Mouse (Mus musculus) kidney, embryonic 14.5 days (tissue): ENCODE measurements around the gene Znfx1. TPM values are rescaled to one million over a fixed set of nuclear protein-coding genes. Genes with fewer than 3 reads are reported as not detected.

Experiments
- ATAC-seq: fragments of 200-750 bp; cut with Nextera tagmentation; 2 replicates; pipeline ENCODE4 v1.8.0; 2017; ENCODE audit warnings: moderate number of reproducible peaks, mild to moderate bottlenecking, moderate TSS enrichment, moderate library complexity; ENCODE audit not compliant: low FRiP score, low TSS enrichment
- H3K27ac ChIP-seq: fragments of 300-500 bp; sonication (generic); 2 replicates; pipeline ENCODE4 v1.5.1; 2014; ENCODE audit warnings: low read depth, mild to moderate bottlenecking, low read length, moderate library complexity, mixed read lengths
- H3K27me3 ChIP-seq: fragments of 300-500 bp; sonication (generic); 2 replicates; pipeline ENCODE4 v1.6.1; 2014; ENCODE audit warnings: mild to moderate bottlenecking, low read length; ENCODE audit not compliant: control insufficient read depth, insufficient read depth
- H3K36me3 ChIP-seq: fragments of 300-500 bp; sonication (generic); 2 replicates; pipeline ENCODE4 v1.6.1; 2014; ENCODE audit warnings: low read length, mixed read lengths; ENCODE audit not compliant: control insufficient read depth, insufficient read depth
- H3K4me1 ChIP-seq: fragments of 300-500 bp; sonication (generic); 2 replicates; pipeline ENCODE4 v1.6.1; 2014; ENCODE audit warnings: low read length, mixed read lengths; ENCODE audit not compliant: control insufficient read depth, insufficient read depth
- H3K4me2 ChIP-seq: fragments of 300-500 bp; sonication (generic); replicated peaks from 2 replicates; pipeline ENCODE4 v1.6.1; 2014; ENCODE audit warnings: low read depth, mild to moderate bottlenecking, low read length
- H3K4me3 ChIP-seq: fragments of 300-500 bp; sonication (generic); 2 replicates; pipeline ENCODE4 v1.5.1; 2014; ENCODE audit warnings: mild to moderate bottlenecking, low read length
- H3K9ac ChIP-seq: fragments of 300-500 bp; sonication (generic); 2 replicates; pipeline ENCODE4 v1.6.1; 2014; ENCODE audit warnings: low read depth, mild to moderate bottlenecking, low read length, moderate library complexity
- H3K9me3 ChIP-seq: fragments of 300-500 bp; sonication (generic); 2 replicates; pipeline ENCODE4 v1.6.1; 2016; ENCODE audit warnings: low read length; ENCODE audit not compliant: control insufficient read depth
- WGBS: fragments of 180-500 bp; shearing (Covaris S2); extraction: QIAGEN DNeasy Blood & Tissue Kit; methylation state at CpG from one replicate; pipeline ENCODE4 v1.1.7; 2014; 5-methylcytosine and 5-hydroxymethylcytosine counted together
- polyA plus RNA-seq: library from polyadenylated mRNA; unstranded; fragments of >200 nt; fragmentation: Nextera tagmentation; extraction: Ambion mirVana; gene quantifications from 2 replicates; pipeline ENCODE4 v1.2.1, GENCODE M21; 2014

The Znfx1 gene
- polyA plus RNA-seq, 1 experiment from 2014 or later = 10.5 TPM

- Histone ChIP-seq H3K9ac (no peak overlapping the region), H3K27me3 (no peaks in the 10 kb centered on the region), H3K4me1 (no peaks in the 10 kb centered on the region), H3K27ac (no peak overlapping the region), H3K4me3 (no peak overlapping the region), H3K4me2 (no peak overlapping the region), H3K9me3 (no peaks in the 10 kb centered on the region), H3K36me3 (peaks cover 65% of the 10 kb centered on the region)
- WGBS = 90% methylated on average over 8 of the region's 8 CpGs
- no peak for ATAC-seq
These were observed 14.0 kb downstream of the Znfx1 start for GRCm38 (mm10) chr2:167048698-167049358.

DNA sequence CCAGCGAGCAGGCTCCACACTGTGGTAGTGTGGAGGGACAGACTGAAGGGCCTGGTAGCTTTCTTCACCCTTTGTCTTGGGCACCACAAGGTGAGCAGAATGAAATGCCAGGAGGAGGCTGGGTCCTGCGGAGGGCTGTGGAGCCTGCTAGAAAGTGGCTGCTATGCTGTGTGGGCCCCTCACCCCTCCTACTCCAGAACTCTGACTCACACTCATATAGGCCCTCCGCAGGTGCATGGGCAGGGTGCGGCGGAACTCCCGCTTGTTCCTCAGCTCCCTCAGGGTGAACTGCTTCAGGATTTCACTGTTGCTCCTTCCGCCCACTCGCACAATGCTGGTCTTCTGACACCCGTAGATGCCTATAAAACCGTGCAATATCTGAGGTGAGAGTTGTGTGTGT is 14.6 kb downstream of the Znfx1 start:
- H3K27ac ChIP-seq = no peak overlapping the region

GRCm38 (mm10) chr2:167043400-167044121 is 19.3 kb downstream of the Znfx1 start:
- Histone ChIP-seq H3K9ac (no peak overlapping the region), H3K36me3 (peaks cover 92% of the 10 kb centered on the region), H3K4me3 (no peak overlapping the region), H3K4me1 (no peaks in the 10 kb centered on the region), H3K4me2 (no peak overlapping the region), H3K27ac (no peak overlapping the region), H3K27me3 (no peaks in the 10 kb centered on the region), H3K9me3 (no peaks in the 10 kb centered on the region)
- ATAC-seq = no peak
- 91% methylated on average over 12 of the region's 12 CpGs for WGBS

More for the DNA sequence above, 14.6 kb downstream of the Znfx1 start:
- no peak overlapping the region for H3K4me3 ChIP-seq
- no peak overlapping the region for H3K9ac ChIP-seq
- no peaks in the 10 kb centered on the region for H3K27me3 ChIP-seq
- H3K4me2 ChIP-seq = no peak overlapping the region
- peaks cover 69% of the 10 kb centered on the region for H3K36me3 ChIP-seq
- no peaks in the 10 kb centered on the region for H3K9me3 ChIP-seq
- WGBS = 89% methylated on average over 10 of the region's 10 CpGs
- no peak for ATAC-seq
- no peaks in the 10 kb centered on the region for H3K4me1 ChIP-seq

DNA sequence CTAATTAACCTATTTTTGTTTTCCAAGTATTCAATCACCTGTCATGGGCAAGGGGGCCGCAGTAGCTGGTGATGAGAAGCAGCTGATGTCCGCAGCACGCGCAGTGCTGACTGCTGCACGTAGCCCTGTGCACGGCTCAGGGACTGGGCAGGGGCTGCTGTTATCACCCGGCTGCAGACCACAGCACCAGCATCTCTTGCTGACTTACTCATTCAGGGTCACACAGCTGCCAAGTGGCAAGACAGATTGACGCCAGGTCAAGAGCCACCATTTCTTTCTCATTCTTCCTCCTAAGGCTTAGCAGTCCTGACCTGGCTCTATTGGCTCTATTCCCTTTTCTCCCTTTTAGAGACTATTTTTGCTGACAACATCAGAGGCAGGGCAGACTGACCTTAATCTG is 23.4 kb downstream of the Znfx1 start:
- ATAC-seq = no peak
- WGBS = 51% methylated on average over 8 of the region's 8 CpGs
- H3K4me3 ChIP-seq = no peak overlapping the region
- no peak overlapping the region for H3K27ac ChIP-seq
- no peaks in the 10 kb centered on the region for H3K4me1 ChIP-seq
- no peaks in the 10 kb centered on the region for H3K27me3 ChIP-seq
- no peak overlapping the region for H3K9ac ChIP-seq
- no peak overlapping the region for H3K4me2 ChIP-seq
- peaks cover 98% of the 10 kb centered on the region for H3K36me3 ChIP-seq
- no peaks in the 10 kb centered on the region for H3K9me3 ChIP-seq

DNA sequence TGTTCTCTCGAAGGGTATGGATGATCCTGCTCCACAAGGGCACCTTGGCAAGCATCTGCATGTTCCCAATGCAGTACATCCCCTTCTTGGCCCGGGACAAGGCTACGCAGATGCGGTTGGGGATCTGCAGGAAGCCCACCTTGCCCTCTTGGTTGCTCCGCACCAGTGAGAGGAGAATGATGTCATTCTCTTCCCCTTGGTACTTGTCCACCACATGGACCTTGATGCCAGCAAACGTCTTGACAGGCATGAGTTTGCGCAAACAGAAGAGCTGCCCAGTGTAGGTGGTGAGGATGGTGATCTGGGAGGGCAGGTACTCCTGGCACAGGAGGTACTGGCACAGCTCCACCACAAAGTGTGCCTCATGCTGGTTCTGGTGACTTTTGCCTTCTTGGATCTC is 24.1 kb downstream of the Znfx1 start:
- peaks cover 98% of the 10 kb centered on the region for H3K36me3 ChIP-seq
- no peak overlapping the region for H3K27ac ChIP-seq
- no peaks in the 10 kb centered on the region for H3K9me3 ChIP-seq
- no peak for ATAC-seq
- WGBS = 95% methylated on average over 7 of the region's 7 CpGs
- no peak overlapping the region for H3K9ac ChIP-seq
- no peaks in the 10 kb centered on the region for H3K4me1 ChIP-seq
- no peak overlapping the region for H3K4me3 ChIP-seq
- H3K27me3 ChIP-seq = no peaks in the 10 kb centered on the region
- H3K4me2 ChIP-seq = no peak overlapping the region

DNA sequence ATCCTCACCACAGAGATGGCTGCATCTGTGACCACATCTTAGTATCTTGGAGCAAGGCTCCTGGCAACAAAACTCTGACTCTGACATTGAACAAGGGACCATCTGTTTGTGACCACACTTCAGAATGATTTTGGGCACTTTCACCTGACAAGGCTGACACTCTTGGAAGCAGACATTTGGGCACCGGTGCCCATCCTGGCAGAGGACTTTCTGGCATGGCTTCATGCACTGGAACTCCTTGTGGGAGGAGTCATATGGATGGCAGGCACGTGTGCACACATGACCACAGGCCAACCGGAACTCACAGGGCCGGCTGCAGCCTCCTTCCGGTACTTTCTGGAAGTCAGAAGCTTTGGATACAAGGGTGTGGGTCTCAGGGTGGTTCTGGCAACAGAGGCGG is 24.5 kb downstream of the Znfx1 start:
- Histone ChIP-seq H3K9ac (no peak overlapping the region), H3K36me3 (peaks cover 100% of the 10 kb centered on the region), H3K27me3 (no peaks in the 10 kb centered on the region), H3K9me3 (no peaks in the 10 kb centered on the region), H3K4me2 (no peak overlapping the region), H3K4me3 (no peak overlapping the region), H3K27ac (no peak overlapping the region), H3K4me1 (no peaks in the 10 kb centered on the region)
- no peak for ATAC-seq
- 97% methylated on average over 6 of the region's 6 CpGs for WGBS

DNA sequence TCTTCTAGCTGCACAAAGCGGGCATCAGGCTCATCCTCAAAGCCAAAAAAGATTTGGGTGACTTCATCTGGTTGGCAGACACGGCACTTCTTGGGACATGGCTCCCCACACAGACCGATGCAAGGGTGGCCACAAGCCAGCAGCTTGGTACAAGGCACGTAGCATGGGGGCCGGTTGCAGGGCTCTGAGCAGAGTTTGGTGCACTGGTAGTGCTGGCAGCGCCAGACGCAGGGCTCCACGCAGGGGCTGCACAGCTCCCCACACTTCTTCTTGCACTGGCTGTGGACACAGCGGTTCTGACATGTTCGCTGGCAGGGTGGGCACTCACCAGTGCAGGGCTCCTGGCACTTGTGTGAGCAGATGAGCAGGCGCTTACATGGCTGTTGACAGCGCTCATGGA is 25.1 kb downstream of the Znfx1 start:
- Histone ChIP-seq H3K9ac (no peak overlapping the region), H3K4me3 (no peak overlapping the region), H3K4me2 (no peak overlapping the region), H3K27ac (no peak overlapping the region), H3K27me3 (no peaks in the 10 kb centered on the region), H3K36me3 (peaks cover 97% of the 10 kb centered on the region), H3K4me1 (no peaks in the 10 kb centered on the region), H3K9me3 (no peaks in the 10 kb centered on the region)
- ATAC-seq = 0 out of 2 replicates have a peak, but pooled peaks have one; percentile 11
- WGBS = 93% methylated on average over 12 of the region's 12 CpGs

- Histone ChIP-seq H3K4me2 (no peak overlapping the region), H3K4me1 (no peaks in the 10 kb centered on the region), H3K27me3 (no peaks in the 10 kb centered on the region), H3K36me3 (peaks cover 93% of the 10 kb centered on the region), H3K4me3 (no peak overlapping the region), H3K9ac (no peak overlapping the region), H3K9me3 (no peaks in the 10 kb centered on the region), H3K27ac (no peak overlapping the region)
- no peak for ATAC-seq
- WGBS = 96% methylated on average over 4 of the region's 4 CpGs
These were observed 32.3 kb downstream of the Znfx1 start for GRCm38 (mm10) chr2:167030507-167030906.

DNA sequence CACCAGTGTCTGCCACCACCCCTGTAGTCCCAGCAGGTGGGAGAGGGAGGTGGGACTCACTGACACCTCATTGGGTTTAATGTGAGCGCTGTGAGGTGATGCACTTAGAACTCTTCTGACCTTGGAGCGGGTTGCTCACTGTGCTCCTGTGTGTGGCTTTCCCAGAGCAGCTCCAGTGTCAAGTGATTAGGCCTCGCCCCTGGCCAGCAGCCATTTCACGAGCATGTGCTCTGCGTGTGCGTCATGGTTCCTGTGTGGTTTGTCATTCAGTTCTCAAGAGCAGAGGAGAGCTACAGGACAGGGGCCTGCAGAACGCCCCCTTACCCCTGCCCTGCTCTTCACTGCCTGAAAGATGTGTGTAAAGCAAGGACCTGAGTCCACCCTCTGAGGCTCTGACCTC is 34.3 kb downstream of the Znfx1 start:
- H3K9me3 ChIP-seq = no peaks in the 10 kb centered on the region
- peaks cover 88% of the 10 kb centered on the region for H3K36me3 ChIP-seq
- no peak for ATAC-seq
- WGBS = 95% methylated on average over 7 of the region's 7 CpGs
- no peaks in the 10 kb centered on the region for H3K4me1 ChIP-seq
- no peak overlapping the region for H3K4me2 ChIP-seq
- no peak overlapping the region for H3K4me3 ChIP-seq
- no peaks in the 10 kb centered on the region for H3K27me3 ChIP-seq
- no peak overlapping the region for H3K9ac ChIP-seq
- H3K27ac ChIP-seq = no peak overlapping the region
